Mouse (Mus musculus) megakaryocyte, embryonic 14.5 days (primary cell): ENCODE results near the gene Pramel4.
"Not testable (repeated sequence)": the region's sequence is repeated elsewhere in the genome, so short reads cannot be mapped to it uniquely, and the experiment has no call there.

ENCODE experiments used
- FLI1 ChIP-seq: IDR thresholded peaks from 2 replicates; pipeline ENCODE4 v1.6.1; 2012; ENCODE audit warnings: low read length, inconsistent platforms, mixed read lengths
- GATA1 ChIP-seq: IDR thresholded peaks from 3 replicates; pipeline ENCODE4 v1.6.1; 2012; ENCODE audit warnings: mixed read lengths, low read length, inconsistent platforms, borderline replicate concordance

- TF ChIP-seq GATA1, FLI1: not testable (repeated sequence)
These were observed at the start of gene Pramel4 for GRCm38 (mm10) chr4:144058826-144059225.
